ENCODE assay signal across 18 mouse cellular contexts in the genomic region with DNA sequence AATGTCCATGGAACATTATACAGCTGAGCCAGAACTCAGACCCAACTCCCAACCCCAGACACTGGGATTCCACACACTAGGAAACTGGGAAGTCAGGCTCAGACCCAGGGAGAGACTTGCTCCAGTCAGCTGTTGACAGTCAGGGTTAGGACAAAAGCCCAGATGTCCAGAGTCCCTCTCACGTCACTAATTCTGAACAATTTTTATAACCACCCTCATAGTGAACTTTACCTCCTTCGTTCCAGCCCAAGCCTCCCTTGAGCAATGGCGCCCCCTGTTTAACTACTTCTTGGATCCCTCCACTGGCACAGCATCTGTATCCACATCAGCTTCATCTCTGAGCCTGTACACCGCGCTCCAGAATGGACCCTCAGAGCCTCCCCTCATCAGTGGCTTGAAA. TPM values are rescaled to one million over a fixed set of nuclear protein-coding genes. Genes with fewer than 3 reads are reported as not detected.
DNase-seq lines count a peak whose midpoint lies in the region; ATAC-seq and TF ChIP-seq lines count a peak whose summit lies in the region.
"Had no signal": no experiment of that assay in that cellular context is flagged by ENCODE, and none has a peak within 500 bp of the region (broad histone marks: within the 10 kb centered on the region; RNA-seq: fewer than 3 reads in every experiment).

No protein-coding gene starts in this region.

- 80% methylated on average over 5 of the region's 5 CpGs for WGBS in lung, embryonic 14.5 days
- WGBS in midbrain, embryonic 14.5 days, result 79% methylated on average over 5 of the region's 5 CpGs

- no peaks in the 10 kb centered on the region for H3K9me3 ChIP-seq in lung, embryonic 14.5 days (ENCODE audit: low read depth, low read length)
- no peaks in the 10 kb centered on the region for H3K9me3 ChIP-seq in midbrain, embryonic 14.5 days (ENCODE audit: control insufficient read depth, low read length)
- H3K9me3 ChIP-seq: embryonic facial prominence, embryonic 12.5 days; G1E; heart, embryonic 13.5 days; hindbrain, embryonic 12.5 days; limb, embryonic 12.5 days; lung, embryonic 15.5 days; midbrain, embryonic 12.5 days had no signal

- H3K27me3 ChIP-seq in lung, embryonic 14.5 days (ENCODE audit: insufficient read depth, low read length), result no peaks in the 10 kb centered on the region
- H3K27me3 ChIP-seq in midbrain, embryonic 14.5 days (ENCODE audit: control insufficient read depth, insufficient read depth, low read length), result no peaks in the 10 kb centered on the region
- H3K27me3 ChIP-seq: embryonic facial prominence, embryonic 12.5 days; heart, embryonic 13.5 days; hindbrain, embryonic 12.5 days; limb, embryonic 12.5 days; lung, embryonic 15.5 days had no signal

- no peaks in the 10 kb centered on the region for H3K36me3 ChIP-seq in lung, embryonic 14.5 days (ENCODE audit: insufficient read depth)
- H3K36me3 ChIP-seq in midbrain, embryonic 14.5 days (ENCODE audit: control insufficient read depth, insufficient read depth, low read length), result no peaks in the 10 kb centered on the region
- H3K36me3 ChIP-seq: embryonic facial prominence, embryonic 12.5 days; G1E; heart, embryonic 13.5 days; hindbrain, embryonic 12.5 days; limb, embryonic 12.5 days; lung, embryonic 15.5 days; midbrain, embryonic 12.5 days had no signal

- no peak for ATAC-seq in lung, embryonic 14.5 days (ENCODE audit: insufficient read depth)
- no peak for ATAC-seq in midbrain, embryonic 14.5 days (ENCODE audit: low FRiP score, low TSS enrichment)

- intact Hi-C loops in gastrocnemius, adult 2 months (cut with DNase I), result no loop called here

- H3K27ac ChIP-seq in gastrocnemius, adult 2 months, result peak overlapping the region; percentile 84
- H3K27ac ChIP-seq in lung, embryonic 14.5 days (ENCODE audit: low read depth), result no peak overlapping the region
- no peak overlapping the region for H3K27ac ChIP-seq in midbrain, embryonic 14.5 days (replicated peaks; ENCODE audit: low read depth, low read length)
- H3K27ac ChIP-seq: embryonic facial prominence, embryonic 12.5 days; heart, embryonic 13.5 days; hindbrain, embryonic 12.5 days; left cerebral cortex, adult 2 months; limb, embryonic 12.5 days; lung, embryonic 15.5 days; midbrain, embryonic 12.5 days had no signal

- no peaks in the 10 kb centered on the region for H3K4me1 ChIP-seq in lung, embryonic 14.5 days (ENCODE audit: insufficient read depth)
- no peaks in the 10 kb centered on the region for H3K4me1 ChIP-seq in midbrain, embryonic 14.5 days (ENCODE audit: control insufficient read depth, insufficient read depth, low read length)
- H3K4me1 ChIP-seq: hindbrain, embryonic 12.5 days; midbrain, embryonic 12.5 days had no signal

- no peak overlapping the region for H3K4me2 ChIP-seq in lung, embryonic 14.5 days
- no peak overlapping the region for H3K4me2 ChIP-seq in midbrain, embryonic 14.5 days (ENCODE audit: low read length)
- H3K4me2 ChIP-seq: embryonic facial prominence, embryonic 12.5 days; heart, embryonic 13.5 days; hindbrain, embryonic 12.5 days; limb, embryonic 12.5 days; lung, embryonic 15.5 days; midbrain, embryonic 12.5 days had no signal

- peak overlapping the region; percentile 69 for H3K4me3 ChIP-seq in gastrocnemius, adult 2 months
- no peak overlapping the region for H3K4me3 ChIP-seq in lung, embryonic 14.5 days (ENCODE audit: low read depth, low read length)
- no peak overlapping the region for H3K4me3 ChIP-seq in midbrain, embryonic 14.5 days (replicated peaks; ENCODE audit: low read depth, low read length)
- H3K4me3 ChIP-seq: embryonic facial prominence, embryonic 12.5 days; heart, embryonic 13.5 days; hindbrain, embryonic 12.5 days; left cerebral cortex, adult 2 months; limb, embryonic 12.5 days; lung, embryonic 15.5 days; midbrain, embryonic 12.5 days had no signal

- peak; percentile 46 for TF ChIP-seq CTCF in gastrocnemius, adult 2 months (IDR thresholded peaks at IDR 0.05)
- TF ChIP-seq CTCF in lung, embryonic 14.5 days (IDR thresholded peaks at IDR 0.05; ENCODE audit: low read depth), result 0 out of 2 replicates have a peak, but pooled peaks have one; percentile 14

- H3K9ac ChIP-seq in lung, embryonic 14.5 days, result no peak overlapping the region
- no peak overlapping the region for H3K9ac ChIP-seq in midbrain, embryonic 14.5 days (replicated peaks; ENCODE audit: low read length)
- H3K9ac ChIP-seq: embryonic facial prominence, embryonic 12.5 days; heart, embryonic 13.5 days; hindbrain, embryonic 12.5 days; limb, embryonic 12.5 days; lung, embryonic 15.5 days; midbrain, embryonic 12.5 days had no signal

- DNase-seq in gastrocnemius, adult 2 months, result no peak
- no peak for DNase-seq in gastrocnemius, postnatal 25 days
- DNase-seq in lung, embryonic 14.5 days, result no peak
- no peak for DNase-seq in lung, adult 18-20 months
- DNase-seq in heart, postnatal 4 days, result peak; percentile 43
- peak; percentile 62 to 70 for DNase-seq in kidney, postnatal 36 days
- no peak for DNase-seq in ovary, postnatal 36 days (ENCODE audit: low spot score)
- DNase-seq in midbrain, embryonic 14.5 days, result no peak
- DNase-seq: cerebellum, adult 11-12 months; right cerebral cortex, postnatal 14 days had no signal

RNA-seq across cellular contexts. Expression of a gene that starts 4.0 kb away (rescaled TPM):
- total RNA-seq in gastrocnemius, adult 2 months (2021), result 10 to 100 TPM in 1 of 2 experiments, 1 to 10 TPM in 1; 9.3 to 11.2 TPM
- total RNA-seq in gastrocnemius, postnatal 25 days (2021), result 10 to 100 TPM; 12.6 to 13.5 TPM
- not detected in 2 replicates for polyA plus RNA-seq in lung, embryonic 14.5 days (2014; fragmentation: Nextera tagmentation; extraction: Ambion mirVana)
- total RNA-seq in heart, postnatal 4 days (2021), result 10 to 100 TPM; 11.5 to 11.7 TPM
- 0.16 TPM in 1 of 2 replicates, not detected in the other for polyA plus RNA-seq in midbrain, embryonic 14.5 days (2014; fragmentation: Nextera tagmentation; extraction: Ambion mirVana)
- total RNA-seq: G1E; left cerebral cortex, adult 2 months had no signal
- polyA plus RNA-seq: embryonic facial prominence, embryonic 12.5 days; G1E; heart, embryonic 13.5 days; hindbrain, embryonic 12.5 days; limb, embryonic 12.5 days; lung, embryonic 15.5 days; midbrain, embryonic 12.5 days had no signal

RNA-seq across cellular contexts. Expression of a gene that starts 54.0 kb away (rescaled TPM):
- total RNA-seq in gastrocnemius, adult 2 months (2021), result not detected
- not detected for total RNA-seq in gastrocnemius, postnatal 25 days (2021)
- polyA plus RNA-seq in lung, embryonic 14.5 days (2014; fragmentation: Nextera tagmentation; extraction: Ambion mirVana), result 0.24 and 0.51 TPM in 2 replicates
- total RNA-seq in heart, postnatal 4 days (2021), result under 1 TPM; 0.14 to 0.19 TPM
- polyA plus RNA-seq in midbrain, embryonic 14.5 days (2014; fragmentation: Nextera tagmentation; extraction: Ambion mirVana), result 0.22 TPM in 1 of 2 replicates, not detected in the other
- total RNA-seq: left cerebral cortex, adult 2 months had no signal

Comparison
In these comparisons a context has a peak if more than half of its experiments do, and no peak if none do; other contexts are left out.
1. DNase-seq: peak in heart, postnatal 4 days (single experiment) and kidney, postnatal 36 days (2 of 2); none in gastrocnemius, adult 2 months (single experiment), gastrocnemius, postnatal 25 days (single experiment), lung, embryonic 14.5 days (single experiment), lung, adult 18-20 months (0 of 2), ovary, postnatal 36 days (single experiment) and midbrain, embryonic 14.5 days (single experiment).